Mouse (Mus musculus) hindbrain, embryonic 12.5 days (tissue): ENCODE measurements at regions not wholly inside any gene's neighbourhood (a gene's known extent, or its start where the extent isn't known, plus 50 kb on each side); places are given as distances from the start of the nearest gene placed in this dataset.

ENCODE experiments used
- ATAC-seq: fragments of 200-750 bp; cut with Nextera tagmentation; 2 replicates; pipeline ENCODE4 v1.8.0; 2017; ENCODE audit warnings: moderate TSS enrichment; ENCODE audit not compliant: low FRiP score
- H3K27ac ChIP-seq: fragments of 300-500 bp; sonication (generic); 2 replicates; pipeline ENCODE4 v1.5.1; 2016; ENCODE audit warnings: mild to moderate bottlenecking
- H3K27me3 ChIP-seq: fragments of 300-500 bp; sonication (generic); 2 replicates; pipeline ENCODE4 v1.6.1; 2016; ENCODE audit warnings: mild to moderate bottlenecking
- H3K36me3 ChIP-seq: fragments of 300-500 bp; sonication (generic); 2 replicates; pipeline ENCODE4 v1.6.1; 2016; ENCODE audit warnings: mild to moderate bottlenecking
- H3K4me1 ChIP-seq: fragments of 300-500 bp; sonication (generic); 2 replicates; pipeline ENCODE4 v1.6.1; 2016
- H3K4me2 ChIP-seq: fragments of 300-500 bp; sonication (generic); replicated peaks from 2 replicates; pipeline ENCODE4 v1.6.1; 2016; ENCODE audit warnings: mild to moderate bottlenecking
- H3K4me3 ChIP-seq: fragments of 300-500 bp; sonication (generic); 2 replicates; pipeline ENCODE4 v1.5.1; 2016; ENCODE audit warnings: mild to moderate bottlenecking
- H3K9ac ChIP-seq: fragments of 300-500 bp; sonication (generic); 2 replicates; pipeline ENCODE4 v1.6.1; 2016; ENCODE audit warnings: mild to moderate bottlenecking, moderate library complexity
- H3K9me3 ChIP-seq: fragments of 300-500 bp; sonication (generic); replicated peaks from 2 replicates; pipeline ENCODE4 v1.6.1; 2016; ENCODE audit warnings: mild to moderate bottlenecking
- WGBS: fragments of 180-500 bp; shearing (Covaris S2); methylation state at CpG from one replicate; pipeline ENCODE4 v1.1.7; 2016; 5-methylcytosine and 5-hydroxymethylcytosine counted together

DNA sequence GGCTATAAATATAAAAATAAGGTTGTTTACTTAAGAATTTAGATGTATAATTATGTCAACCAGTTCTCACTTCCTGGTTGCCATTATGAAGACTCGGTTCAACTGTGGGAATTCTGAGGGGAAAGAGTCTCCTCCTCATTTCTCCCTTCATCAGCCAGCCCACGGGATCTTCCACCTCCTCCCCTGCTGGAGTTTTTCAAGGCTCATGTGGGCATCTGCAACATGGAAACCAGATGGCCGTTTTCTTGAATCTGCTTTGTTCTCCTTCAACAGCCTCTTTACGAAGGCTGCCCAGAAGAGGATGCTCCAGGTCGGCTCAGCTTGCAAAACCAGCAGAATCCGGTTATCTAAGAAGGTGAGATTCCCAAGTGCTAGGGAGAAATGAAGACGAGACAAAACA lies 269.0 kb upstream of the Pfn2 start:
- H3K9me3 ChIP-seq, result no peaks in the 10 kb centered on the region
- ATAC-seq, result no peak
- 80% methylated on average over 7 of the region's 7 CpGs for WGBS

DNA sequence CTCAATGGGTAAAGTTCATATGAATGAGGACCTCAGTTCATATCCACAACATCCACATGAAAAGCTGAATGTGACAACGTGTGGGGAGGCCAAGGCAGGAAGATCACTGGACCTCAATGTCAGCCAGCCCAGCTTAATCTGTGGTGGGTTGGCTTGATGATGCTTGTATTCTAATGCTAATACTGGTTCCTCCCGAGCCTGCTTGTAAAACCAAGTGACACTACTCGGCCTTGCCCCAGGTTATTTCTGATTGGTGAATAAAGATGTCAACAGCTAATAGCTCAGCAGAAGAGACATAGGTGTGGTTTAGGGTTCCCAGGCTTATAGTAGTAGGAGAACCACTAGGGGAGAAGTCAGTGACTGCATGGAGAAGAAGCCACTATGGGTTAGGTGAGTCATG lies 272.2 kb upstream of the Pfn2 start:
- no peak overlapping the region for H3K4me3 ChIP-seq
- H3K9me3 ChIP-seq, result no peaks in the 10 kb centered on the region
- H3K27ac ChIP-seq, result no peak overlapping the region
- ATAC-seq, result no peak
- H3K4me2 ChIP-seq, result no peak overlapping the region
- 59% methylated on average over 3 of the region's 3 CpGs for WGBS
- no peaks in the 10 kb centered on the region for H3K27me3 ChIP-seq
- no peaks in the 10 kb centered on the region for H3K36me3 ChIP-seq
- H3K9ac ChIP-seq, result no peak overlapping the region
- H3K4me1 ChIP-seq, result no peaks in the 10 kb centered on the region

More for the DNA sequence above, 269.0 kb upstream of the Pfn2 start:
- no peaks in the 10 kb centered on the region for H3K27me3 ChIP-seq
- H3K9ac ChIP-seq, result no peak overlapping the region
- H3K4me1 ChIP-seq, result peaks cover 7% of the 10 kb centered on the region; the same call in 1 of the 2 replicates
- H3K4me2 ChIP-seq, result no peak overlapping the region
- H3K27ac ChIP-seq, result no peak overlapping the region
- H3K4me3 ChIP-seq, result no peak overlapping the region
- no peaks in the 10 kb centered on the region for H3K36me3 ChIP-seq

DNA sequence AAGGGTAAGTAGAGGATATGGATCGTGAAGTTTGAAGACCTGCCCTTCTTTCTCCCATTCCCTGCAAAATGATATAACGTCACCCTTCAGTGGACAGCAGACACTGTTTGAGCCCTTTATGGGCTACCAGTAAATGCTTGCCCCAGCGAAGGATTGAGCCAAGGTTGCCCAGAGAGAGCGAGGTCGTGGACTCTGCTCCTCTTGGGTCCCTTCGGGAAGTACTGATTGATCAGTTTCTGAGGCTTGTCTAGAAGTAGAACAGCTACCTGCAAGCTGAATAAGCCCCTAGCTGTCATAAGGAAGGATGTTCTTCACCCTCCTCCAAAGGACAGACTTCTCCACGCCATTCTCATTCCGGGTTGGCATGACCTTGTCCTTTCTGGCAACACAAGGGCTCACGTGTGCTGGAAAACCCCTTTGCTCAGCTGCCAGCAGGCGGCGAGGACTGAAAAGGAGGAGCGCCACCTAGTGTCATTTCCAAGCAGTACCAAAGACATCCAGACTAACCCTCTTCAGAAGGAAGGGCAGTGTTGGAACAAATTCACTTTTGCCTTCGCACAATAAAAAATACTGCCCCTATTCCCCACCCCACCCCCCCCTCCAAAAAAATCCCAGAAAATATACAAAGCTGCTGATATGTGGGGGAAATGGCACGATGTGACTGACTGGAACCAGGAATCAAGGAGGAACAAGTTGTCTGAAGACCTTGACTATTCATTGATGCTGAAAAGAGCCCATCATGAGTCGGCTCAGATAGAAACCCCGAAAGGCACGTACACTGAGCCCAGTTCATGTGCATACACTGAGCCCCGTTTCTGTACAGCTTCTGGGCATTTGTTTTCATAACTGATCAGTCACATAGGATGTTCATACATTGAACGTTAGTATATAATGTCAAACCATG lies 274.8 kb upstream of the Pfn2 start:
- 50% methylated on average over 19 of the region's 19 CpGs for WGBS
- Histone ChIP-seq H3K27ac (no peak overlapping the region), H3K36me3 (no peaks in the 10 kb centered on the region), H3K4me1 (no peaks in the 10 kb centered on the region), H3K27me3 (no peaks in the 10 kb centered on the region), H3K9me3 (no peaks in the 10 kb centered on the region), H3K4me3 (no peak overlapping the region), H3K9ac (no peak overlapping the region), H3K4me2 (no peak overlapping the region)
- peak; percentile 86 for ATAC-seq

DNA sequence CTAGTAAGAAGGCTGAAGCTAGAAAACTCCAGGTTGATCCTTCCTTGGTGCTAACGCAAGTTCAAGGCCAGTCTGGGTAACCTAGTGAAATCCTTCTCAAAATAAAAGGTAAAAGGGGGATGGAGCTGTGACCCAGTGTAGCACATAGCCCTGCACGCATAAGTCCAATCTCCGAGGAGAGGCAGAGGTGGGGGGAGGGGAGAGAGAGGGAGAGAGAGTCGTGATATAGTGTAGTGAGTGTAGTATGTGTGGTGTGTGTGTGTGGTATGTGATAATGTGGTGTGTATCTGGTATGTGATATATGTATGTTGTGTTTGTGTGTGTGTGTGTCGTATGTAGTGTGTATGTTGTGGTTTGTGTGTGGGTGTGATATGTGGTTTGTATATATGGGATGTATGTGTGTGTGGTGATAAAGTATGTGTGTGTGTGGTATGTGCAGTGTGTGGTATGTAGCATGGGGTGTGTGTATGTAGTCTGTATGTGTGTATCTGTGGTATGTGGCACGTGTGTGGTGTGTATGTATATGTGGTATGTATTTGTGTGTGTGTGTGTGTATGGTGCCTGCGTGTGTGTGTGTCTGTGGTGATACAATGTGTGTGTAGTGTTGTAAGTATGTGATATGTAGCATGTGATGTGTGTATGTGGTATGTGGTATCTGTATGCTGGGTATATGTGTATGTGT lies 275.7 kb upstream of the Pfn2 start:
- H3K9me3 ChIP-seq, result no peaks in the 10 kb centered on the region
- ATAC-seq, result 0 out of 2 replicates have a peak, but pooled peaks have one; percentile 29
- H3K9ac ChIP-seq, result no peak overlapping the region
- no peaks in the 10 kb centered on the region for H3K27me3 ChIP-seq
- 75% methylated on average over 7 of the region's 7 CpGs for WGBS
- H3K4me3 ChIP-seq, result no peak overlapping the region
- no peaks in the 10 kb centered on the region for H3K36me3 ChIP-seq
- H3K4me2 ChIP-seq, result no peak overlapping the region
- H3K4me1 ChIP-seq, result no peaks in the 10 kb centered on the region
- H3K27ac ChIP-seq, result no peak overlapping the region

DNA sequence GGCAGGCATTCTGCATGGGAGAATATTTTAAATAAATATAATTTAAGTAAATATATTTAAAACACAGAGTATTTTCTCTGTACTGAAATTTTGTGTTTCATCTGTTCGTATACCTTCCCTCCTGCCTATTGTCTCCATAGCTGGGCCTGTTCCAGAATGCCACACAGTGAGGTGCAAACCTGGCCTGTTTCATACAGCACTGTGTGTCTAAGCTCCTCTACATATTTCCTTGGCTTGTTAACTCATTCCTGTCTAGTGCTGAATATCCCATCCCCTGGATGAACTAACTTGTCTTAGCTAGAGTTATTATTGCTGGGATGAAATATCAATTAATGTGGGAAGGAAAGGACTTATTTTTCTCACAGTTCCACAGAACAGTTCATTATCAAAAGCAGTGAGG lies 277.0 kb upstream of the Pfn2 start:
- Histone ChIP-seq H3K4me1 (no peaks in the 10 kb centered on the region), H3K27me3 (no peaks in the 10 kb centered on the region), H3K36me3 (no peaks in the 10 kb centered on the region), H3K4me2 (no peak overlapping the region), H3K4me3 (no peak overlapping the region), H3K9ac (no peak overlapping the region), H3K27ac (no peak overlapping the region), H3K9me3 (no peaks in the 10 kb centered on the region)
- ATAC-seq, result no peak
- WGBS, result 85% methylated on average over 1 of the region's 1 CpGs

DNA sequence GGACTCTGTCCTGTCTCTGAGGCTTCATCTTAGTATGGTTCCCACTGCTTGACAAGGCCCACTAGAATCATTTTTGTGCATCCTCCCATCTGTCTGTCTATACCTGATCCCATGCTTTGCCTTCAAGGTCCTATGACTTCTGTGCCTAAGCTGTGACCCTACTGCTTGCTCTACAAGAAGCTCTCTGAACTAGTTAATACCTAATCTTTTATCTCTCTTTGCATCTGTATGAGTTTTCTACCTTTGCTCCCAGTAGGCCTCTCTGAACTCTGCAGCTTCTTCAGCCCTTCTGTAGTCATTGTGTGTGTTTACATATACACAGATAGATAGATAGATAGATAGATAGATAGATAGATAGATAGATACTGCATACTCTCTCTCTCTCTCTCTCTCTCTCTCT lies 279.1 kb upstream of the Pfn2 start:
- Histone ChIP-seq H3K9ac (no peak overlapping the region), H3K4me3 (no peak overlapping the region), H3K9me3 (no peaks in the 10 kb centered on the region), H3K27ac (no peak overlapping the region), H3K27me3 (no peaks in the 10 kb centered on the region), H3K36me3 (no peaks in the 10 kb centered on the region), H3K4me2 (no peak overlapping the region), H3K4me1 (no peaks in the 10 kb centered on the region)
- ATAC-seq, result no peak

DNA sequence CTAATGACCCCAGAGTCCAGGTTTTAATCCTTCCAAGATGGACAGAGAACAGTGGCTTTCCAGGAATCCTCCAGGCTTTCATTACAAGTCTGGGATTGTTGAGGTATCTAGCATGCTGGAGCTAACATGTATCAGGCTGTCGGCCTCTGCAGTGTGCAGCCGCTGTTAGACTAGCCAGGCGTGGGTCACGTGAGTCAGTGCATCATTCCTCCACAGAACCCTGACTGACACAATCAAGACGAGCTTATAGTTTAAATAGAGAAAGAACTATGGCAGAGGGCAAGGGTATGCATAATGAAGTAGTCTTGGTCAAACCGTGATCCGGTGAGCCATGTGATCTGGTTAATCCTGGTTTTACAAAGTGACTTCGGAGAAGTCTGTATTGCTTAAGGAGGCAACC lies 280.2 kb upstream of the Pfn2 start:
- H3K4me2 ChIP-seq, result no peak overlapping the region
- H3K27me3 ChIP-seq, result no peaks in the 10 kb centered on the region
- H3K9ac ChIP-seq, result no peak overlapping the region
- no peak overlapping the region for H3K27ac ChIP-seq
- WGBS, result 66% methylated on average over 8 of the region's 8 CpGs
- H3K4me1 ChIP-seq, result no peaks in the 10 kb centered on the region
- H3K36me3 ChIP-seq, result no peaks in the 10 kb centered on the region
- no peak for ATAC-seq
- no peak overlapping the region for H3K4me3 ChIP-seq
- no peaks in the 10 kb centered on the region for H3K9me3 ChIP-seq

DNA sequence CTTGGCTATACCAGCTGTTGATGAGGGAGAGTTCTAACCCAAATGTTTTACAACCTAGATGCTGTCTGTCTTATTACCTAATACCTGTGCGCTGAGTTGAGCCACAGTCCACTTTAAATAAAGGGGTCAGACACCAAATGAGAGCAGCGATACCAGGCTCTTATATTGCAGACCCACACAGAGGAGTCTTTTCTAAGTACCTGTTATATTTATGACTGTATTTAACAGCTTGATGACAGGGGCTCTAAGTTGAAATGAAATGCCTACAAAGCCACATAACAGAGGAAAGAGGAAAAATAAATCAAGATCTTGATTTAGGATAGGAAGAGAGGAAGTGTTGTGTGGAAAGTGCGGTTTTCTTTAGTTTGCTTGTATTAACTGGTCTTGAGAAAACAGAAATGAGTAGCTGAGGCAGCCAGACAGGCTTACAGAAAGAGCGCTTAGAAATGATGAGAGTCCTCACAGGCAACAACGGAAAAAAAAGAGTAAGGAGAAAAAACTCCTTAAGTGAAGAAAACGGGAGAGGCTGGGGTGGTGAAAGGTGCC lies 281.6 kb upstream of the Pfn2 start:
- no peak overlapping the region for H3K4me3 ChIP-seq
- no peaks in the 10 kb centered on the region for H3K9me3 ChIP-seq
- no peak overlapping the region for H3K9ac ChIP-seq
- no peak overlapping the region for H3K4me2 ChIP-seq
- WGBS, result 66% methylated on average over 6 of the region's 6 CpGs
- no peaks in the 10 kb centered on the region for H3K27me3 ChIP-seq
- H3K4me1 ChIP-seq, result no peaks in the 10 kb centered on the region
- no peak for ATAC-seq
- H3K27ac ChIP-seq, result no peak overlapping the region
- H3K36me3 ChIP-seq, result no peaks in the 10 kb centered on the region

DNA sequence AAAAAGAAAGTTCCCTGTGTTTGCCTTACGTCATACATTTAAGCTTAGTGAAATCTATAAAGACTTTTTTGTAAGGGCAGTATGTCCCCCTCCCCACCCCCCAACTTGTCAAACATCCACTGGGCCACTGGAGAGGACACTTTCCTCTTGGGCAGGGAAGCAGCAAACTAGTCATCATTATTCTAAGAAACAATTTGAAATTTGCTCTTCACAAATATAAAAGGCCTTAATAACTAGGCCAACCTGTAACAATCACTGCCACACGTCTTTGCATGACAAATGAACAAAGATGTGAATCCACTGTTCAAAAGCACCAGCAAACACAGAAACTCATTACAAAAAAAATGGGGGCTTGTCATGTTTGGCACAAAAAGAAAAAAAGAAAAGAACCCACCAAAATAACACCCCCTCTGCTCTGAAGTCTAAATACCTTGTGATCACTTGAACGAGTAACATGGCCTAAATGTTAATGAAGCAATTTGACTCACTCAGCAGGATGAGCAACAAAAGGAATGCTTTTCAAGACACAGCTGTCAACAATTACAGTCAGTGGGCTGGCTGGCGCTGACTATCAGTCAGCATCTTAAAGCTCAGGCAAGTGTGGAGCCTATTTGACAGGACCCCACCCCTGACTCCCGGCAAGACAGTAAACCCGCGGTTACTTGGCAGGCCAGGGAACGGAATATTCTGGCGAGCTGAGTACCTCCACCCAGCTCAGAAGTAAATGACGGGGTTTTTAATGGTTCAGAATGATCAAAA lies 278.7 kb upstream of the Tsc22d2 start:
- Histone ChIP-seq H3K4me2 (no peak overlapping the region), H3K27ac (no peak overlapping the region), H3K27me3 (no peaks in the 10 kb centered on the region), H3K9ac (no peak overlapping the region), H3K4me1 (peaks cover 7% of the 10 kb centered on the region; the same call in 1 of the 2 replicates), H3K36me3 (no peaks in the 10 kb centered on the region), H3K9me3 (no peaks in the 10 kb centered on the region), H3K4me3 (no peak overlapping the region)
- WGBS, result 18% methylated on average over 10 of the region's 10 CpGs
- no peak; the same call in 1 of the 2 replicates for ATAC-seq

DNA sequence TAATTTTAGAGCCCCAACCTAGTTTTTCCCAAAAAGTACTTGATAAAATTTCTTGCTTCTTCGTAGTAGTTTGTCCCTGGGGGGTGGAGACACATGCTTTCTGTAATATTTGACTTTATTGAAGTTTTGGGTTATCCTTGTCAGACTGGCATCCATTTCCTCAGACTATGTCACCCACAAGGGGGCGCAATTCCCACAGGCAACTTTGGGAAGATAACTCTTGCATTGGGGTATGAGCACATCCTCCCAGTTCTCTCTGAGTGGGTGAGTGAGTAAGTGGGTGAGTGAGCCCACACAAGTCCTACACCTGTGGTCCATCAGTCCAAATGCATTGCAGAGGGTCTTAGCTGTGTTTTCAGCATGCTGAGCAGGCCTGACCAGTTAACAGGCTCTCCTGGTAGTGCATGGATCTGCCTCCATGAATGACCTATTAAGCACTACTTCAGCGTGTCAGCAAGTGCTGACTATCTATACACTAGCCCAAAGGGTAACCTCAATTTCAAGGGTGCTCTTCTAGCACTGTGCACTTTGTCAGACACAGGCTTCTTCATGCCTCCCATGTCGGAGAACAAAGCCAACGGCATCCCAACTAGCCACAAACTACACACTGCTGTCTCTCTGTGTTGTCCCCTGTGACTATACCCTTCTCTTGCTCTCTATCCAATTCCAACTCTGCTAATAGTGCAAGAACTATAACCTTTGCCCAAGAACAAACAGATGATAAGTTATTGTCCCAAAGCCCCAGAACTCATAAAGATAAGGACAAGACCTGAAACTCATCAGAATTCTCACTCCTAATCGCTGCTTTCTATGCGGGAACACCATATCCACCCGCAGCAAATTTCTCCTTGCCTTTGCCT lies 275.6 kb upstream of the Tsc22d2 start:
- Histone ChIP-seq H3K4me3 (no peak overlapping the region), H3K4me2 (no peak overlapping the region), H3K36me3 (no peaks in the 10 kb centered on the region), H3K9me3 (no peaks in the 10 kb centered on the region), H3K9ac (no peak overlapping the region), H3K27ac (no peak overlapping the region), H3K4me1 (peaks cover 7% of the 10 kb centered on the region; the same call in 1 of the 2 replicates), H3K27me3 (no peaks in the 10 kb centered on the region)
- ATAC-seq, result no peak
- 77% methylated on average over 8 of the region's 8 CpGs for WGBS

DNA sequence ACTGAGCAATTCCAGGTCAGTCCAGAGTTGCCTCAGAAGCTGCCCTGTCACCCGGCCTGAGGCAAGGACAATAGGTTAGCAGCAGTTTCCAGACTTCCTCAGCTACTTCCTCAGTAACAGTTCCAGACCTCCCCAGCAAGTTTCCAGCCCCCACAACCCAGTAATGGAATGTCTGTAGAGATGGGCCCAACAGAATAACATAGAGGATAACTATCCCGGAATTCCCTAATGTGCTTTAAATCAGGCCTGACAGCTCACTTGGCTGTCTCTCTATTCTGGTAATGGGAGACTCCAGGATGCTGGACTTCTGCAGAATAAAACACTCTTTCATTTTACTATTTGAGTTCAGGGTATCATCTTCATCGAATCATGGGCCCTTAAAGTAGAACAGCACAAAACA lies 268.4 kb upstream of the Tsc22d2 start:
- H3K36me3 ChIP-seq, result no peaks in the 10 kb centered on the region
- ATAC-seq, result no peak
- WGBS, result 69% methylated on average over 3 of the region's 3 CpGs

More for the DNA sequence above, 268.4 kb upstream of the Tsc22d2 start:
- H3K9ac ChIP-seq, result no peak overlapping the region
- H3K27ac ChIP-seq, result no peak overlapping the region
- no peak overlapping the region for H3K4me2 ChIP-seq
- no peaks in the 10 kb centered on the region for H3K27me3 ChIP-seq
- no peaks in the 10 kb centered on the region for H3K9me3 ChIP-seq
- H3K4me3 ChIP-seq, result no peak overlapping the region
- H3K4me1 ChIP-seq, result no peaks in the 10 kb centered on the region
